Mouse (Mus musculus): ENCODE measurements around the gene Ddx58. TPM values are rescaled to one million over a fixed set of nuclear protein-coding genes. Genes with fewer than 3 reads are reported as not detected.
A peak's percentile ranks its signal among the peaks of the same experiment; 100 is the strongest.

Ddx58 gene
- polyA plus RNA-seq, 1 experiment, result 5.3 TPM

GRCm38 (mm10) chr4:40238483-40239408 lies 882 bp downstream of the Ddx58 start:
- TF ChIP-seq CTCF (IDR thresholded peaks at IDR 0.05; ENCODE audit: extremely low read depth, insufficient read depth, low read length) (no peak), POLR2A (IDR thresholded peaks at IDR 0.05; ENCODE audit: extremely low read depth, insufficient read depth, low read length) (no peak)
- no peak overlapping the region for H3K27ac ChIP-seq (ENCODE audit: insufficient read depth, low read length)
- H3K4me1 ChIP-seq (ENCODE audit: control insufficient read depth, insufficient read depth, low read length), result no peaks in the 10 kb centered on the region
- H3K4me3 ChIP-seq (ENCODE audit: insufficient read depth, low read length), result peak overlapping the region; percentile 51

- Histone ChIP-seq H3K4me1 (ENCODE audit: control insufficient read depth, insufficient read depth, low read length) (no peaks in the 10 kb centered on the region), H3K4me3 (ENCODE audit: insufficient read depth, low read length) (no peak overlapping the region), H3K27ac (ENCODE audit: insufficient read depth, low read length) (no peak overlapping the region)
- TF ChIP-seq POLR2A (IDR thresholded peaks at IDR 0.05; ENCODE audit: extremely low read depth, insufficient read depth, low read length) (no peak), CTCF (IDR thresholded peaks at IDR 0.05; ENCODE audit: extremely low read depth, insufficient read depth, low read length) (no peak)
Observed at GRCm38 (mm10) chr4:40236829-40237228, 2.8 kb downstream of the Ddx58 start.

GRCm38 (mm10) chr4:40234256-40234655 lies 5.4 kb downstream of the Ddx58 start:
- no peak overlapping the region for H3K4me3 ChIP-seq (ENCODE audit: insufficient read depth, low read length)
- H3K4me1 ChIP-seq (ENCODE audit: control insufficient read depth, insufficient read depth, low read length), result no peaks in the 10 kb centered on the region
- TF ChIP-seq CTCF (IDR thresholded peaks at IDR 0.05; ENCODE audit: extremely low read depth, insufficient read depth, low read length), result no peak
- no peak for TF ChIP-seq POLR2A (IDR thresholded peaks at IDR 0.05; ENCODE audit: extremely low read depth, insufficient read depth, low read length)
- no peak overlapping the region for H3K27ac ChIP-seq (ENCODE audit: insufficient read depth, low read length)

- Histone ChIP-seq H3K4me1 (ENCODE audit: control insufficient read depth, insufficient read depth, low read length) (no peaks in the 10 kb centered on the region), H3K27ac (ENCODE audit: insufficient read depth, low read length) (no peak overlapping the region)
- no peak for TF ChIP-seq POLR2A (IDR thresholded peaks at IDR 0.05; ENCODE audit: extremely low read depth, insufficient read depth, low read length)
- TF ChIP-seq CTCF (IDR thresholded peaks at IDR 0.05; ENCODE audit: extremely low read depth, insufficient read depth, low read length), result no peak
Observed at GRCm38 (mm10) chr4:40233062-40233664, 6.5 kb downstream of the Ddx58 start.

GRCm38 (mm10) chr4:40229723-40230122 lies 9.9 kb downstream of the Ddx58 start:
- H3K4me1 ChIP-seq (ENCODE audit: control insufficient read depth, insufficient read depth, low read length), result no peaks in the 10 kb centered on the region
- H3K4me3 ChIP-seq (ENCODE audit: insufficient read depth, low read length), result no peak overlapping the region
- H3K27ac ChIP-seq (ENCODE audit: insufficient read depth, low read length), result no peak overlapping the region
- TF ChIP-seq CTCF (IDR thresholded peaks at IDR 0.05; ENCODE audit: extremely low read depth, insufficient read depth, low read length) (no peak), POLR2A (IDR thresholded peaks at IDR 0.05; ENCODE audit: extremely low read depth, insufficient read depth, low read length) (no peak)

More at GRCm38 (mm10) chr4:40233062-40233664, 6.5 kb downstream of the Ddx58 start:
- H3K4me3 ChIP-seq (ENCODE audit: insufficient read depth, low read length), result no peak overlapping the region

- Histone ChIP-seq H3K27ac (ENCODE audit: insufficient read depth, low read length) (no peak overlapping the region), H3K4me1 (ENCODE audit: control insufficient read depth, insufficient read depth, low read length) (no peaks in the 10 kb centered on the region), H3K4me3 (ENCODE audit: insufficient read depth, low read length) (no peak overlapping the region)
- TF ChIP-seq CTCF (IDR thresholded peaks at IDR 0.05; ENCODE audit: extremely low read depth, insufficient read depth, low read length), result no peak
- no peak for TF ChIP-seq POLR2A (IDR thresholded peaks at IDR 0.05; ENCODE audit: extremely low read depth, insufficient read depth, low read length)
Observed at GRCm38 (mm10) chr4:40227886-40228285, 11.7 kb downstream of the Ddx58 start.

- no peak overlapping the region for H3K4me3 ChIP-seq (ENCODE audit: insufficient read depth, low read length)
- H3K27ac ChIP-seq (ENCODE audit: insufficient read depth, low read length), result no peak overlapping the region
- no peaks in the 10 kb centered on the region for H3K4me1 ChIP-seq (ENCODE audit: control insufficient read depth, insufficient read depth, low read length)
- TF ChIP-seq POLR2A (IDR thresholded peaks at IDR 0.05; ENCODE audit: extremely low read depth, insufficient read depth, low read length) (no peak), CTCF (IDR thresholded peaks at IDR 0.05; ENCODE audit: extremely low read depth, insufficient read depth, low read length) (no peak)
Observed at GRCm38 (mm10) chr4:40227131-40227530, 12.5 kb downstream of the Ddx58 start.

GRCm38 (mm10) chr4:40226095-40226494 lies 13.5 kb downstream of the Ddx58 start:
- Histone ChIP-seq H3K4me1 (ENCODE audit: control insufficient read depth, insufficient read depth, low read length) (no peaks in the 10 kb centered on the region), H3K4me3 (ENCODE audit: insufficient read depth, low read length) (no peak overlapping the region), H3K27ac (ENCODE audit: insufficient read depth, low read length) (no peak overlapping the region)
- TF ChIP-seq POLR2A (IDR thresholded peaks at IDR 0.05; ENCODE audit: extremely low read depth, insufficient read depth, low read length) (no peak), CTCF (IDR thresholded peaks at IDR 0.05; ENCODE audit: extremely low read depth, insufficient read depth, low read length) (no peak)

GRCm38 (mm10) chr4:40221876-40222585 lies 17.6 kb downstream of the Ddx58 start:
- Histone ChIP-seq H3K4me1 (ENCODE audit: control insufficient read depth, insufficient read depth, low read length) (no peaks in the 10 kb centered on the region), H3K27ac (ENCODE audit: insufficient read depth, low read length) (no peak overlapping the region), H3K4me3 (ENCODE audit: insufficient read depth, low read length) (no peak overlapping the region)
- TF ChIP-seq CTCF (IDR thresholded peaks at IDR 0.05; ENCODE audit: extremely low read depth, insufficient read depth, low read length), result no peak
- TF ChIP-seq POLR2A (IDR thresholded peaks at IDR 0.05; ENCODE audit: extremely low read depth, insufficient read depth, low read length), result no peak

All from cortical plate, adult 2 months (tissue).